Mouse (Mus musculus): ENCODE measurements around the gene Capsl. TPM values are rescaled to one million over a fixed set of nuclear protein-coding genes. Genes with fewer than 3 reads are reported as not detected.

Gene Capsl
- polyA plus RNA-seq, 1 experiment from 2014 or later: 3.2 TPM

Other genes with a start within 250 kb of the Capsl start
- gene Ugt3a1, start 159.1 kb upstream of the Capsl start, polyA plus RNA-seq (2014; fragmentation: Nextera tagmentation; extraction: Ambion mirVana): not detected in 2 replicates
- not detected in 2 replicates for gene Ugt3a2, start 100.5 kb upstream of the Capsl start, polyA plus RNA-seq (2014; fragmentation: Nextera tagmentation; extraction: Ambion mirVana)
- gene Il7r, start 94.1 kb downstream of the Capsl start, polyA plus RNA-seq (2014; fragmentation: Nextera tagmentation; extraction: Ambion mirVana): 0.13 and 0.31 TPM in 2 replicates

Measured in neural tube, embryonic 14.5 days (tissue).